Mouse (Mus musculus): ENCODE data around the gene Adamts16. TPM values are rescaled to one million over a fixed set of nuclear protein-coding genes. Genes with fewer than 3 reads are reported as not detected.

The Adamts16 gene
- polyA plus RNA-seq, 1 experiment from 2014 or later, result 0.45 TPM

DNA sequence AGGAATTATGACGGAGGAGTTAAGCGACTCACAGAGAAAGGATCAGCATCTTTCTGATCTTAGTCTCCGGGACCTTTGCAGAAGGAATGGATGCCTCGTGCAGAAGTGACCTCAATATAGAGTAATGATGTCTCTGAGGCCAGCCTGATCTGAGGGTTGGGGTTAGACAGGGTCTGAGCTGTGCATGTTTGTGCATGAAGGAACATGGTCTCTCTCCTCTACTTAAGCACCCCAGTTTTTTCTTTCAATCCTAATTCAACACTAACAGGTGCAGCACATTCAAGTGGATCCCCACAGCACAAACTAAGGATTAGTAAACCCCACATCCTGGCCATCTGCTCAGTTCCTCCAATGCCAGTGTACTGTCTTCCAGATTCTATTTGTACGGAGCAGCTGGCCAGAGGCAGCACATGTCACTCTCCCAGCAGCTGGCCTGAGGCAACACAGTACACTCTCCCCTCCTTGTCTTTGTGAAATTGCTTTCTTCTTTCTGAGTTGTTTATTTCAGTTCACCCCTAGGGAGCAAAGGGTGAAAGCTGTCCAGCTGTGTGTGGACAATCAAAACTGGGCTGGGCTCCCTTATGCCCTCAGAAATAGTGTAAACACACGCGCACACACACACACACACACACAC is 156.5 kb downstream of the Adamts16 start:
- DNase-seq (ENCODE audit: low spot score, missing footprints) (peak; percentile 87), ATAC-seq (ENCODE audit: low FRiP score) (peak; percentile 82)
- no peaks in the 10 kb centered on the region for H3K9me3 ChIP-seq (ENCODE audit: control insufficient read depth, low read length)
- 77% methylated on average over 7 of the region's 7 CpGs for WGBS
- H3K4me3 ChIP-seq (ENCODE audit: low read depth, low read length), result no peak overlapping the region
- no peaks in the 10 kb centered on the region for H3K27me3 ChIP-seq (ENCODE audit: control insufficient read depth, insufficient read depth, low read length)
- H3K9ac ChIP-seq (ENCODE audit: low read length), result no peak overlapping the region
- H3K27ac ChIP-seq (ENCODE audit: low read depth, low read length), result peak overlapping the region; percentile 25; the same call in 1 of the 2 replicates
- no peaks in the 10 kb centered on the region for H3K4me1 ChIP-seq (ENCODE audit: control insufficient read depth, insufficient read depth, low read length)
- no peak overlapping the region for H3K4me2 ChIP-seq
- H3K36me3 ChIP-seq (ENCODE audit: control insufficient read depth, insufficient read depth, low read length), result no peaks in the 10 kb centered on the region

DNA sequence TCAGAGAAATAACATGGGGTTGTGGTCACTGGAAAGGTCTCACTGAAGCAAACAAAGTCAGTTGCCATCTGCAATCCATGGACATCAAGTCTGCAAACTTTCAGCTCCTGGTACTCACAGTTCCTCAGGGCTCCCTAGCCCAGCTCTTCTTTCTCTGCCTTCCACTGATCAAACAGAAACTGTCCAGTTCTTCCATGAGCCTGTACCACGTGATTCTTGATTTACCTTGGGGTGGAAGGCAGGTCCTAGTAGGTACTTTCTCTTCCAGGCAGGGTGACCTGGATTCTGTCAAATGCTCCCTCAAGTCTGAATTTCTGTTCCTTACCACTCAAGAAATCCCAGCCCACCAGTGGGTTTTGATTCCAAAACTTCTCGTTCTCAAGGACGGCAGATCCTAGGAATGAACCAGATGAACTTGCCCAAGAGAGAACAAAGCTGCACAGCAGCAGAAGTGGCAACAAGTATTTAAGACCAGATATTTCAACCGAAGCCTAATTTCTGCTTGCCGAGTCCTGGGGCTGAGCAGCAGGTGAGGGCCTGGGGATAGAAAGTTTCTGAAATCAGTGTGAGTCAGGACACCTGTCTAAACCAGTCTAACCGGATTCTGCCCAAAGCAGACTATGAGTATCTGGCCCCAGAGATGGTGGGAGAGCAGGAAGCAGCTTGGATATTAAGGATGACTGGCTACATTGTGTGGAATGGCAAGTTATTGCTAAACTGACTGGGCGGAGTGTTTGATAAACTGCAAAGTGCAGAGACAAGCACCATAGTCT is 160.0 kb downstream of the Adamts16 start:
- no peak for DNase-seq (ENCODE audit: low spot score, missing footprints)

DNA sequence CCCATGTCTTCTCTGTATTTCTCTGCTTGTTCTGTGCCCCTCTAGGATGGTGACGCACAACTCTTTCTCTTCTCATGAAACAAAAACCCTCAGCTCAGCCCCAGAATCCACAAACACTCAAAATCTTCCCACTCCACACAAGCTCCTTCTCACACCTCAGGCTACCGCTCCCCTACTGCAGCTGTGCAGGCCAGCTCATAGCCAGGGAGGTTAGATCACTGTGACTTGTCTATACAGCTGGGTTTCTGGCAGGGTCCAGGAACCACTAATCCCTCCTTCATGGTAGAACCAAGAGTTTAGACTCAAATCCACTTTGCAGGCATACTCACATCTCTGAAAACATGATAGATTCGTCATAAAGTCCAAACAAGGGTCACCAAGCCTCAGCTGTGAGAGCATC is 161.3 kb downstream of the Adamts16 start:
- Histone ChIP-seq H3K9ac (ENCODE audit: low read length) (no peak overlapping the region), H3K4me3 (ENCODE audit: low read depth, low read length) (no peak overlapping the region), H3K4me2 (no peak overlapping the region), H3K4me1 (ENCODE audit: control insufficient read depth, insufficient read depth, low read length) (no peaks in the 10 kb centered on the region), H3K27ac (ENCODE audit: low read depth, low read length) (no peak overlapping the region), H3K9me3 (ENCODE audit: control insufficient read depth, low read length) (no peaks in the 10 kb centered on the region), H3K36me3 (ENCODE audit: control insufficient read depth, insufficient read depth, low read length) (no peaks in the 10 kb centered on the region), H3K27me3 (ENCODE audit: control insufficient read depth, insufficient read depth, low read length) (no peaks in the 10 kb centered on the region)
- WGBS, result 93% methylated on average over 3 of the region's 3 CpGs
- no peak for ATAC-seq (ENCODE audit: low FRiP score)
- no peak for DNase-seq (ENCODE audit: low spot score, missing footprints)

More for the DNA sequence above, 160.0 kb downstream of the Adamts16 start:
- Histone ChIP-seq H3K4me1 (ENCODE audit: control insufficient read depth, insufficient read depth, low read length) (no peaks in the 10 kb centered on the region), H3K4me2 (no peak overlapping the region), H3K27ac (ENCODE audit: low read depth, low read length) (no peak overlapping the region), H3K9ac (ENCODE audit: low read length) (no peak overlapping the region), H3K36me3 (ENCODE audit: control insufficient read depth, insufficient read depth, low read length) (no peaks in the 10 kb centered on the region), H3K27me3 (ENCODE audit: control insufficient read depth, insufficient read depth, low read length) (no peaks in the 10 kb centered on the region), H3K4me3 (ENCODE audit: low read depth, low read length) (no peak overlapping the region), H3K9me3 (ENCODE audit: control insufficient read depth, low read length) (no peaks in the 10 kb centered on the region)
- ATAC-seq (ENCODE audit: low FRiP score), result no peak
- 87% methylated on average over 7 of the region's 7 CpGs for WGBS

Other genes with a start within 250 kb of the Adamts16 start
- 28.4 and 28.9 TPM in 2 replicates for gene Ice1, start 204.2 kb downstream of the Adamts16 start, polyA plus RNA-seq (2014; fragmentation: Nextera tagmentation; extraction: Ambion mirVana)